Mouse (Mus musculus) embryonic facial prominence, embryonic 12.5 days (tissue): ENCODE measurements around the gene Sec14l3. TPM values are rescaled to one million over a fixed set of nuclear protein-coding genes. Genes with fewer than 3 reads are reported as not detected.
"Not testable (repeated sequence)": the region's sequence is repeated elsewhere in the genome, so short reads cannot be mapped to it uniquely, and the experiment has no call there.

Experiments used
- ATAC-seq: fragments of 200-750 bp; cut with Nextera tagmentation; 2 replicates; pipeline ENCODE4 v1.8.0; 2017; ENCODE audit not compliant: insufficient number of reproducible peaks, insufficient read depth, low FRiP score, low TSS enrichment
- H3K27ac ChIP-seq: fragments of 300-500 bp; sonication (generic); 2 replicates; pipeline ENCODE4 v1.5.1; 2016; ENCODE audit warnings: mild to moderate bottlenecking
- H3K27me3 ChIP-seq: fragments of 300-500 bp; sonication (generic); 2 replicates; pipeline ENCODE4 v1.6.1; 2016; ENCODE audit warnings: mild to moderate bottlenecking, moderate library complexity
- H3K36me3 ChIP-seq: fragments of 300-500 bp; sonication (generic); 2 replicates; pipeline ENCODE4 v1.6.1; 2016; ENCODE audit warnings: mild to moderate bottlenecking
- H3K4me1 ChIP-seq: fragments of 300-500 bp; sonication (generic); 2 replicates; pipeline ENCODE4 v1.6.1; 2016
- H3K4me2 ChIP-seq: fragments of 300-500 bp; sonication (generic); replicated peaks from 2 replicates; pipeline ENCODE4 v1.6.1; 2016; ENCODE audit warnings: mild to moderate bottlenecking, moderate library complexity
- H3K4me3 ChIP-seq: fragments of 300-500 bp; sonication (generic); 2 replicates; pipeline ENCODE4 v1.5.1; 2016; ENCODE audit warnings: mild to moderate bottlenecking
- H3K9ac ChIP-seq: fragments of 300-500 bp; sonication (generic); 2 replicates; pipeline ENCODE4 v1.6.1; 2016; ENCODE audit warnings: mild to moderate bottlenecking, moderate library complexity
- H3K9me3 ChIP-seq: fragments of 300-500 bp; sonication (generic); 2 replicates; pipeline ENCODE4 v1.6.1; 2016; ENCODE audit warnings: mild to moderate bottlenecking, moderate library complexity
- WGBS: fragments of 180-500 bp; shearing (Covaris S2); methylation state at CpG from one replicate; pipeline ENCODE4 v1.1.7; 2016; 5-methylcytosine and 5-hydroxymethylcytosine counted together
- polyA plus RNA-seq: library from polyadenylated mRNA; unstranded; fragments of >200 nt; fragmentation: Nextera tagmentation; extraction: Ambion mirVana; gene quantifications from 2 replicates; pipeline ENCODE4 v1.2.1, GENCODE M21; 2016

Gene Sec14l3
- polyA plus RNA-seq = not detected in 2 replicates

GRCm38 (mm10) chr11:4064627-4065122, at the start of gene Sec14l3:
Gene Sec14l3 (plus strand): TSS chr11:4064841.
- H3K9me3 ChIP-seq = no peaks in the 10 kb centered on the region
- no peak within 1 kb of the TSS for H3K4me3 ChIP-seq
- WGBS = 70% methylated on average over 5 of the region's 5 CpGs
- no peak within 1 kb of the TSS for H3K9ac ChIP-seq
- H3K4me1 ChIP-seq = no peaks in the 10 kb centered on the region
- no peak within 1 kb of the TSS for H3K4me2 ChIP-seq
- no peak within 1 kb of the TSS for H3K27ac ChIP-seq
- no peaks in the 10 kb centered on the region for H3K36me3 ChIP-seq
- no peak for ATAC-seq
- H3K27me3 ChIP-seq = no peaks in the 10 kb centered on the region

DNA sequence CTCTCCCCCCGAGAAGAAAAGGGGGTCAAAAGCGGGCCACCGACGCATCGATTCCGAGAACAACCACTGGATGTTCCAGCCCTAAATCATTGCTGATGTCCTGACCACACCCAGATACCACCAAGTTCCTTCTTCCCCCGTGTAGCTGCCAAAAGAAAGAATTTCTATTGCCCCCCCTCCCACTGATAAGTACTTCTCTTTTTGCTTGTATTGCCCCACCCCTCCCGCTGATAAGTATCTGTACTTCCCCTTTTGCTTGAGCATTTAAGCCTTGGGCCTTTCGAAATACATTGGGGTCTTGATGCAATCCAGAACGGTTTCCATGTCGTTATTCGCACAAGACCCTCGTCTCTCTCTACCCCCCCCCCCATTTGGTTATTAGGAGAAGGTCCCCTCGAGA, 48.8 kb upstream of the Sec14l3 start:
- not testable (repeated sequence) for H3K9ac ChIP-seq, H3K36me3 ChIP-seq, H3K4me1 ChIP-seq, H3K27ac ChIP-seq, H3K9me3 ChIP-seq, ATAC-seq, H3K4me3 ChIP-seq, H3K27me3 ChIP-seq, H3K4me2 ChIP-seq
- 90% methylated on average over 14 of the region's 14 CpGs for WGBS

GRCm38 (mm10) chr11:4022111-4022510, 42.5 kb upstream of the Sec14l3 start:
- not testable (repeated sequence) for H3K4me3 ChIP-seq, H3K9me3 ChIP-seq, H3K4me1 ChIP-seq, ATAC-seq, H3K36me3 ChIP-seq, H3K27me3 ChIP-seq, H3K27ac ChIP-seq, H3K4me2 ChIP-seq, H3K9ac ChIP-seq
- WGBS = 90% methylated on average over 13 of the region's 13 CpGs

- Histone ChIP-seq H3K4me3 (no peak overlapping the region), H3K27me3 (no peaks in the 10 kb centered on the region), H3K9me3 (no peaks in the 10 kb centered on the region), H3K4me2 (no peak overlapping the region), H3K27ac (no peak overlapping the region), H3K36me3 (no peaks in the 10 kb centered on the region), H3K4me1 (no peaks in the 10 kb centered on the region), H3K9ac (no peak overlapping the region)
- 73% methylated on average over 2 of the region's 2 CpGs for WGBS
- no peak for ATAC-seq
These were observed 41.3 kb upstream of the Sec14l3 start for GRCm38 (mm10) chr11:4023321-4023720.

GRCm38 (mm10) chr11:4027066-4027465, 37.6 kb upstream of the Sec14l3 start:
- Histone ChIP-seq H3K27me3 (peaks cover 13% of the 10 kb centered on the region), H3K9ac (no peak overlapping the region), H3K36me3 (no peaks in the 10 kb centered on the region), H3K4me1 (no peaks in the 10 kb centered on the region), H3K4me2 (no peak overlapping the region), H3K4me3 (no peak overlapping the region), H3K9me3 (no peaks in the 10 kb centered on the region), H3K27ac (no peak overlapping the region)
- 79% methylated on average over 8 of the region's 8 CpGs for WGBS
- ATAC-seq = no peak

GRCm38 (mm10) chr11:4027561-4028334, 36.9 kb upstream of the Sec14l3 start:
- Histone ChIP-seq H3K4me2 (no peak overlapping the region), H3K27ac (no peak overlapping the region), H3K36me3 (no peaks in the 10 kb centered on the region), H3K9me3 (no peaks in the 10 kb centered on the region), H3K27me3 (peaks cover 13% of the 10 kb centered on the region), H3K4me1 (no peaks in the 10 kb centered on the region), H3K4me3 (no peak overlapping the region), H3K9ac (no peak overlapping the region)
- no peak for ATAC-seq
- WGBS = 78% methylated on average over 9 of the region's 9 CpGs

DNA sequence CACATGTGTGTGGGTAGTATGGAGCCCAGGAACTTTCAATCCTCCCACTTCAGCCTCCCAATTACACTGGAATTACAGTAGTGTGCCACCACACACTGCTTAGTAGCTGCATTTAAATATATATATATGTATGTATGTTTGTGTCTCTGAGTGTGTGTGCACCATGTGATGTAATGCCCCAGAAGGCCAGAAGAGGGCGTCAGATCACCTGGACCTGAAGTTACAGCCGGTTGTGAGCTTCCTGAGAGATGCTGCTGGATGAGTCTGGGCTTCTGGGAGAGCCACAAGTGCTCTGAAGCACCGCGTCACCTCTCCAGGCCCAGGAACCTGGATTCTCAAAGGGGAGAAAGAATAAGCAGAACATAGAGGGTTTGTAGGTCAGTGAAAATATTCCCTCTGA, 35.3 kb upstream of the Sec14l3 start:
- Histone ChIP-seq H3K4me1 (no peaks in the 10 kb centered on the region), H3K4me3 (no peak overlapping the region), H3K4me2 (no peak overlapping the region), H3K27me3 (peaks cover 13% of the 10 kb centered on the region), H3K27ac (no peak overlapping the region), H3K9me3 (no peaks in the 10 kb centered on the region), H3K36me3 (no peaks in the 10 kb centered on the region), H3K9ac (no peak overlapping the region)
- ATAC-seq = no peak
- WGBS = 73% methylated on average over 4 of the region's 4 CpGs

GRCm38 (mm10) chr11:4031126-4031941, 33.3 kb upstream of the Sec14l3 start, which contains the start of gene Sec14l4:
Gene Sec14l4 (plus strand): TSS chr11:4031462.
- Histone ChIP-seq H3K27ac (no peak within 1 kb of the TSS), H3K4me1 (no peaks in the 10 kb centered on the region), H3K4me3 (no peak within 1 kb of the TSS), H3K4me2 (no peak within 1 kb of the TSS), H3K9me3 (no peaks in the 10 kb centered on the region), H3K9ac (no peak within 1 kb of the TSS), H3K36me3 (no peaks in the 10 kb centered on the region), H3K27me3 (peaks cover 13% of the 10 kb centered on the region)
- 37% methylated on average over 16 of the region's 16 CpGs for WGBS
- no peak for ATAC-seq

- ATAC-seq = no peak
- H3K36me3 ChIP-seq = no peaks in the 10 kb centered on the region
- no peaks in the 10 kb centered on the region for H3K9me3 ChIP-seq
- H3K4me1 ChIP-seq = no peaks in the 10 kb centered on the region
- 28% methylated on average over 12 of the region's 12 CpGs for WGBS
- no peak overlapping the region for H3K9ac ChIP-seq
- no peak overlapping the region for H3K27ac ChIP-seq
- no peak overlapping the region for H3K4me2 ChIP-seq
- peaks cover 13% of the 10 kb centered on the region for H3K27me3 ChIP-seq
- no peak overlapping the region for H3K4me3 ChIP-seq
These were observed 32.7 kb upstream of the Sec14l3 start for GRCm38 (mm10) chr11:4031961-4032360.

- H3K27me3 ChIP-seq = peaks cover 13% of the 10 kb centered on the region
- H3K4me1 ChIP-seq = no peaks in the 10 kb centered on the region
- H3K4me2 ChIP-seq = no peak overlapping the region
- H3K9ac ChIP-seq = no peak overlapping the region
- 71% methylated on average over 7 of the region's 7 CpGs for WGBS
- H3K27ac ChIP-seq = no peak overlapping the region
- no peak for ATAC-seq
- H3K36me3 ChIP-seq = no peaks in the 10 kb centered on the region
- H3K4me3 ChIP-seq = no peak overlapping the region
- no peaks in the 10 kb centered on the region for H3K9me3 ChIP-seq
These were observed 31.2 kb upstream of the Sec14l3 start for GRCm38 (mm10) chr11:4033471-4033870.

- H3K36me3 ChIP-seq = no peaks in the 10 kb centered on the region
- no peak overlapping the region for H3K4me3 ChIP-seq
- WGBS = 86% methylated on average over 4 of the region's 4 CpGs
- H3K9me3 ChIP-seq = no peaks in the 10 kb centered on the region
- no peak overlapping the region for H3K9ac ChIP-seq
- H3K27me3 ChIP-seq = peaks cover 13% of the 10 kb centered on the region
- H3K4me1 ChIP-seq = no peaks in the 10 kb centered on the region
- H3K27ac ChIP-seq = no peak overlapping the region
- ATAC-seq = no peak
- H3K4me2 ChIP-seq = no peak overlapping the region
These were observed 30.5 kb upstream of the Sec14l3 start for GRCm38 (mm10) chr11:4034169-4034568.
